Comparison of ENCODE assay signal across 26 mouse cellular contexts in the genomic region with DNA sequence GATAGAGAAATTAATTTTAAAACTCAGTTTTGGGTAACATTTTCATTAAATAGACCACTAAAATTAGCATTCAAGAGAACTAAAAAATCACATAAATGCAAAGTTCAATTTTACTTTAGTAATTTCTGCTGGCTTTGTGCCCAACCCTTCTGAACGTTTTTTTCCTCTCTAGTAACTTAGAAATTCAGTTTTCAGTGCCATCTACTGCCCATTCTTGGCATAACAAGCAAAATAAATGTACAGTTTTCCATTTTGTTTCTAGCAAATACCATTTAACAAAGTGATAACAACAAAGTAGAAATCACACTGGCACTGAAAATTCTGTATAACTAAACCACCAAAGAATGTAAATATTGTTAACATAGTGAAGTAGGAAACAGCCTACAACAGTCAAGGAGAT. TPM values are rescaled to one million over a fixed set of nuclear protein-coding genes. Genes with fewer than 3 reads are reported as not detected.
DNase-seq lines count a peak whose midpoint lies in the region; ATAC-seq and TF ChIP-seq lines count a peak whose summit lies in the region.
"Not testable (repeated sequence)": the region's sequence is repeated elsewhere in the genome, so short reads cannot be mapped to it uniquely, and the experiment has no call there.
"Had no signal": no experiment of that assay in that cellular context is flagged by ENCODE, and none has a peak within 500 bp of the region (broad histone marks: within the 10 kb centered on the region; RNA-seq: fewer than 3 reads in every experiment).

No protein-coding gene starts in this region.

- H3K9me3 ChIP-seq in intestine, postnatal 0 days (ENCODE audit: control insufficient read depth); lung, embryonic 14.5 days (ENCODE audit: low read depth, low read length): not testable (repeated sequence)

- DNase-seq in 416B (ENCODE audit: low read depth): peak; percentile 53
- DNase-seq in adrenal gland, postnatal 10 days: peak; percentile 8
- peak; percentile 25 for DNase-seq in embryo, embryonic 10 days (ENCODE audit: low spot score)
- DNase-seq in gastrocnemius, adult 2 months: not testable (repeated sequence)
- peak; percentile 18 for DNase-seq in layer of hippocampus, adult 11-12 months (ENCODE audit: low spot score)
- peak; percentile 67 for DNase-seq in lung, embryonic 14.5 days
- peak; percentile 29 for DNase-seq in retina, postnatal 1 day

- WGBS in intestine, postnatal 0 days: 1% methylated on average over 1 of the region's 1 CpGs
- WGBS in lung, embryonic 14.5 days: 1% methylated on average over 1 of the region's 1 CpGs

- H3K27ac ChIP-seq in gastrocnemius, adult 2 months; intestine, postnatal 0 days (ENCODE audit: low read depth, low read length); lung, embryonic 14.5 days (ENCODE audit: low read depth): not testable (repeated sequence)

- not testable (repeated sequence) for ATAC-seq in intestine, postnatal 0 days; lung, embryonic 14.5 days (ENCODE audit: insufficient read depth)

- H3K27me3 ChIP-seq in intestine, postnatal 0 days (replicated peaks; ENCODE audit: control insufficient read depth, insufficient read depth, low read length); lung, embryonic 14.5 days (ENCODE audit: insufficient read depth, low read length): not testable (repeated sequence)

- H3K9ac ChIP-seq in intestine, postnatal 0 days (ENCODE audit: low read depth, low read length); lung, embryonic 14.5 days: not testable (repeated sequence)

- H3K4me1 ChIP-seq in intestine, postnatal 0 days (replicated peaks; ENCODE audit: control insufficient read depth, insufficient read depth, low read length); lung, embryonic 14.5 days (ENCODE audit: insufficient read depth): not testable (repeated sequence)

- not testable (repeated sequence) for H3K4me2 ChIP-seq in intestine, postnatal 0 days (replicated peaks; ENCODE audit: low read depth); lung, embryonic 14.5 days

- H3K4me3 ChIP-seq in gastrocnemius, adult 2 months; intestine, postnatal 0 days (ENCODE audit: low read depth, low read length); lung, embryonic 14.5 days (ENCODE audit: low read depth, low read length): not testable (repeated sequence)

- intact Hi-C loops in gastrocnemius, adult 2 months (cut with DNase I): not testable (repeated sequence)

- not testable (repeated sequence) for H3K36me3 ChIP-seq in intestine, postnatal 0 days (ENCODE audit: control insufficient read depth, insufficient read depth); lung, embryonic 14.5 days (ENCODE audit: insufficient read depth)

- TF ChIP-seq CTCF in gastrocnemius, adult 2 months (IDR thresholded peaks at IDR 0.05): peak; percentile 13; the same call in 1 of the 2 replicates
- TF ChIP-seq CTCF in intestine, postnatal 0 days (IDR thresholded peaks at IDR 0.05; ENCODE audit: low read depth): peak; percentile 51
- TF ChIP-seq CTCF in lung, embryonic 14.5 days (IDR thresholded peaks at IDR 0.05; ENCODE audit: low read depth): 0 out of 2 replicates have a peak, but pooled peaks have one; percentile 23

RNA-seq across cellular contexts. Expression of a gene that starts 8.2 kb away (rescaled TPM):
- total RNA-seq in adrenal gland, postnatal 10 days (2021): not detected
- not detected for total RNA-seq in gastrocnemius, adult 2 months (2021)
- not detected in 2 replicates for polyA plus RNA-seq in intestine, postnatal 0 days (2015; fragmentation: Nextera tagmentation; extraction: Ambion mirVana)
- polyA plus RNA-seq in lung, embryonic 14.5 days (2014; fragmentation: Nextera tagmentation; extraction: Ambion mirVana): not detected in 2 replicates
- total RNA-seq: adrenal gland, postnatal 36 days; gastrocnemius, postnatal 25 days; heart, adult 18-20 months; heart, postnatal 25 days; layer of hippocampus, postnatal 14 days; megakaryocyte, adult 5-6 weeks had no signal
- polyA plus RNA-seq: forebrain, embryonic 16.5 days; G1E; hindbrain, embryonic 13.5 days; intestine, embryonic 14.5 days; kidney, embryonic 14.5 days; large intestine, adult 2 months; limb, embryonic 11.5 days; liver, embryonic 12.5 days; midbrain, embryonic 13.5 days; neural tube, embryonic 12.5 days; spleen, adult 2 months had no signal

RNA-seq across cellular contexts. Expression of a gene that starts 33.6 kb away (rescaled TPM):
- not detected for total RNA-seq in adrenal gland, postnatal 10 days (2021)
- not detected for total RNA-seq in gastrocnemius, adult 2 months (2021)
- polyA plus RNA-seq in intestine, postnatal 0 days (2015; fragmentation: Nextera tagmentation; extraction: Ambion mirVana): not detected in 2 replicates
- not detected in 2 replicates for polyA plus RNA-seq in lung, embryonic 14.5 days (2014; fragmentation: Nextera tagmentation; extraction: Ambion mirVana)
- total RNA-seq: adrenal gland, postnatal 36 days; G1E; gastrocnemius, postnatal 25 days; heart, adult 18-20 months; heart, postnatal 25 days; layer of hippocampus, postnatal 14 days; megakaryocyte, adult 5-6 weeks had no signal
- polyA plus RNA-seq: forebrain, embryonic 16.5 days; G1E; heart, embryonic 13.5 days; hindbrain, embryonic 13.5 days; kidney, embryonic 14.5 days; large intestine, adult 2 months; limb, embryonic 11.5 days; liver, embryonic 12.5 days; midbrain, embryonic 13.5 days; neural tube, embryonic 12.5 days; spleen, adult 2 months had no signal

RNA-seq across cellular contexts. Expression of a gene that starts 46.2 kb away (rescaled TPM):
- not detected for total RNA-seq in adrenal gland, postnatal 10 days (2021)
- not detected for total RNA-seq in gastrocnemius, adult 2 months (2021)
- polyA plus RNA-seq in intestine, postnatal 0 days (2015; fragmentation: Nextera tagmentation; extraction: Ambion mirVana): not detected in 2 replicates
- polyA plus RNA-seq in lung, embryonic 14.5 days (2014; fragmentation: Nextera tagmentation; extraction: Ambion mirVana): not detected in 2 replicates
- total RNA-seq: adrenal gland, postnatal 36 days; G1E; gastrocnemius, postnatal 25 days; heart, adult 18-20 months; heart, postnatal 25 days; layer of hippocampus, postnatal 14 days; megakaryocyte, adult 5-6 weeks had no signal
- polyA plus RNA-seq: forebrain, embryonic 16.5 days; G1E; heart, embryonic 13.5 days; hindbrain, embryonic 13.5 days; intestine, embryonic 14.5 days; kidney, embryonic 14.5 days; large intestine, adult 2 months; limb, embryonic 11.5 days; liver, embryonic 12.5 days; midbrain, embryonic 13.5 days; neural tube, embryonic 12.5 days; spleen, adult 2 months had no signal
